Mouse (Mus musculus) left cerebral cortex, adult 9 months (tissue): ENCODE data around the gene Vmn2r30.
A peak's percentile ranks its signal among the peaks of the same experiment; 100 is the strongest.
"Not testable (repeated sequence)": the region's sequence is repeated elsewhere in the genome, so short reads cannot be mapped to it uniquely, and the experiment has no call there.

Source experiments
- DNase-seq, 2 experiments: peaks; one replicate each; pipeline ENCODE4 v3.0.0; 2022; ENCODE audit warnings: low spot score in 2 of 2

The Vmn2r30 gene

GRCm38 (mm10) chr7:7337509-7337908, at the start of gene Vmn2r30:
Gene Vmn2r30, minus strand, starts transcription at chr7:7337609.
- DNase-seq, result not testable (repeated sequence)

- DNase-seq, result not testable (repeated sequence)
Observed at GRCm38 (mm10) chr7:7374431-7374830, 37.0 kb upstream of the Vmn2r30 start, which contains the start of gene Gm45783. Gene Gm45783, minus strand, starts transcription at chr7:7374573.

- DNase-seq, result peak in 1 of 2 experiments; percentile 76
Observed at GRCm38 (mm10) chr7:7295595-7295994, 41.8 kb downstream of the Vmn2r30 start.

GRCm38 (mm10) chr7:7281383-7281782, 56.0 kb downstream of the Vmn2r30 start:
- no peak for DNase-seq

GRCm38 (mm10) chr7:7277966-7278567, 59.3 kb downstream of the Vmn2r30 start, which contains the start of gene Gm45844:
Gene Gm45844, minus strand, starts transcription at chr7:7278289.
- peak; percentile 94 to 96 for DNase-seq

GRCm38 (mm10) chr7:7277556-7277955, 59.9 kb downstream of the Vmn2r30 start:
- DNase-seq, result not testable (repeated sequence)
